Mouse (Mus musculus) left cerebral cortex, adult 2 months (tissue): ENCODE measurements around the gene Ppp4c. TPM values are rescaled to one million over a fixed set of nuclear protein-coding genes. Genes with fewer than 3 reads are reported as not detected.
A peak's percentile ranks its signal among the peaks of the same experiment; 100 is the strongest.
"Not testable (repeated sequence)": the region's sequence is repeated elsewhere in the genome, so short reads cannot be mapped to it uniquely, and the experiment has no call there.

Experiments
- DNase-seq, 2 experiments: peaks; one replicate each; pipeline ENCODE4 v3.0.0; 2021 to 2022; ENCODE audit warnings: low spot score in 2 of 2, mixed read lengths in 1 of 2; ENCODE audit errors: extremely low spot score in 1 of 2
- H3K27ac ChIP-seq: fragments of 200-600 bp; 2 replicates; pipeline ENCODE4 v1.8.1; 2022
- H3K4me3 ChIP-seq: fragments of 200-600 bp; 2 replicates; pipeline ENCODE4 v1.8.1; 2022
- CTCF ChIP-seq: fragments of 200-600 bp; IDR thresholded peaks from 2 replicates; pipeline ENCODE4 v1.8.1; 2022; ENCODE audit warnings: antibody characterized with exemption, mild to moderate bottlenecking, moderate library complexity
- intact Hi-C: fragments of 180-260 bp; cut with DNase I; formaldehyde crosslinking; loops from one replicate; pipeline ENCODE4 v1.15.1; 2025
- total RNA-seq, 2 experiments: library from RNA; stranded (reverse); gene quantifications; 2 replicates each; pipeline ENCODE4 v1.2.3; 2021

Gene Ppp4c
- total RNA-seq, 2 experiments from 2014 or later: 50.4 TPM

DNA sequence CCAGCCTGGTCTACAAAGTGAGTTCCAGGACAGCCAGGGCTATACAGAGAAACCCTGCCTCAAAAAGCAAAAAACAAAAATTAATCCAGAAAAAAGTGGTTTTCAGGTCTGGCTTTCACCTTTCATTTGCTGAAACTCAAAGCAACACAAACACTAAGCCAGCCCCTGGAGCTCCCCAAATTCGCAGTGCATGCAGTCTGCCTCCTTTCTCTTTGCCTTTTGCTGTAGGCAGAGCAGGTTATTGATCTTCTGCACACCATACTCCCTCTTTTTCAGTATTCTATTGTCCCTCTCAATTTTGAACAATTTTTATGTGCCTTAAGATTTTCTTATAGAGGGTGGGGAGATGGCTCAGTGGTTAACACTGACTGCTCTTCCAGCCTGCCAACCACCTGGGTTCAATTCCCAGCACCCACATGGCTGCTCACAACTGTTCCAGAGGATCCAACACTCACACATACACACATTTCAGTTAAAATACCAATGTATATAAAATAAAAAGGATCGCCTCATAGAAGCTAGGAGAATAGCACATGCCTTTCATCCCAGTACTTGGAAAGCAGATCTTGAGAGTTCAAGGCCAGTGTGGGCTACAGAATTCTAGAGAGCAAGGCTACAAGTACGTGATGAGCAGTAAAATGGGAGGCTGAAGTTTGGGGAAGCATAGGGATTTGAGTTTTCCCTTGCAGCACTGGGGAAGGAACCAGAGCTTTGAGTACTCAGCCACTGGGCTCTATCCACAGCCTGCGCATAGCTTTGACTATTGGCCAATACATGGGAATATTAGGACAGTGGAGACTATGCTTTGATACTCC is 1.4 kb upstream of the Ppp4c start:
- no peak overlapping the region for H3K4me3 ChIP-seq
- intact Hi-C loops: loop anchor here (10.0 kb wide), 1 partner anchor 289 kb away; the partner anchor contains the start of gene Atxn2l
- TF ChIP-seq CTCF: no peak
- DNase-seq: no peak
- H3K27ac ChIP-seq: no peak overlapping the region

- H3K27ac ChIP-seq: peak overlapping the region; percentile 34
- no peak for DNase-seq
- intact Hi-C loops: loop anchor here (10.0 kb wide), 1 partner anchor 288 kb away; the partner anchor contains the start of gene Atxn2l
- peak overlapping the region; percentile 97 for H3K4me3 ChIP-seq
- TF ChIP-seq CTCF: no peak
Observed at GRCm38 (mm10) chr7:126792721-126793443, 586 bp upstream of the Ppp4c start.

GRCm38 (mm10) chr7:126789141-126789540 is 3.2 kb downstream of the Ppp4c start:
- no peak overlapping the region for H3K4me3 ChIP-seq
- H3K27ac ChIP-seq: no peak overlapping the region
- intact Hi-C loops: no loop called here
- no peak for DNase-seq
- no peak for TF ChIP-seq CTCF

- intact Hi-C loops: no loop called here
- no peak overlapping the region for H3K4me3 ChIP-seq
Observed at GRCm38 (mm10) chr7:126786142-126786541, 6.2 kb downstream of the Ppp4c start.

GRCm38 (mm10) chr7:126785056-126785455 is 7.2 kb downstream of the Ppp4c start:
- H3K4me3 ChIP-seq: no peak overlapping the region
- TF ChIP-seq CTCF: no peak
- intact Hi-C loops: no loop called here
- no peak overlapping the region for H3K27ac ChIP-seq
- no peak for DNase-seq

More at GRCm38 (mm10) chr7:126786142-126786541, 6.2 kb downstream of the Ppp4c start:
- no peak for TF ChIP-seq CTCF
- DNase-seq: no peak
- H3K27ac ChIP-seq: no peak overlapping the region

GRCm38 (mm10) chr7:126784469-126784868 is 7.8 kb downstream of the Ppp4c start:
- no peak for DNase-seq
- no peak overlapping the region for H3K4me3 ChIP-seq
- H3K27ac ChIP-seq: no peak overlapping the region
- intact Hi-C loops: no loop called here
- no peak for TF ChIP-seq CTCF

DNA sequence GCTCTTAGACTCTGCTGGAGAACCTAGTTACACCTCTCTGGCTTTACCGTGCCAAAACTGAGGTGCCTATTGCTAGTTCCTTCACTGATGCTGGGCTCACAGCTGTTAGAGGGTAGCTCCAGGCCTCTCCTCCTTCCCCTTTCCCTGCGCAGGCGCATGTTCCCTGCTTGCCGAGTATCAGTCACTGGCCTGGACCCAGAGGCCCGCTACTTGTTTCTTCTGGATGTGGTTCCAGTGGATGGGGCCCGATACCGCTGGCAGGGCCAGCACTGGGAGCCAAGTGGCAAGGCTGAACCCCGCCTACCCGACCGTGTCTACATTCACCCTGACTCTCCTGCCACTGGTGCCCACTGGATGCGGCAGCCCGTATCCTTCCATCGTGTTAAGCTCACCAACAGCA is 9.6 kb downstream of the Ppp4c start:
- Histone ChIP-seq H3K27ac (no peak overlapping the region), H3K4me3 (no peak overlapping the region)
- TF ChIP-seq CTCF: no peak
- no peak for DNase-seq
- intact Hi-C loops: no loop called here

GRCm38 (mm10) chr7:126781661-126782370 is 10.5 kb downstream of the Ppp4c start:
- no peak for TF ChIP-seq CTCF
- Histone ChIP-seq H3K4me3 (no peak overlapping the region), H3K27ac (no peak overlapping the region)
- DNase-seq: no peak
- intact Hi-C loops: no loop called here

DNA sequence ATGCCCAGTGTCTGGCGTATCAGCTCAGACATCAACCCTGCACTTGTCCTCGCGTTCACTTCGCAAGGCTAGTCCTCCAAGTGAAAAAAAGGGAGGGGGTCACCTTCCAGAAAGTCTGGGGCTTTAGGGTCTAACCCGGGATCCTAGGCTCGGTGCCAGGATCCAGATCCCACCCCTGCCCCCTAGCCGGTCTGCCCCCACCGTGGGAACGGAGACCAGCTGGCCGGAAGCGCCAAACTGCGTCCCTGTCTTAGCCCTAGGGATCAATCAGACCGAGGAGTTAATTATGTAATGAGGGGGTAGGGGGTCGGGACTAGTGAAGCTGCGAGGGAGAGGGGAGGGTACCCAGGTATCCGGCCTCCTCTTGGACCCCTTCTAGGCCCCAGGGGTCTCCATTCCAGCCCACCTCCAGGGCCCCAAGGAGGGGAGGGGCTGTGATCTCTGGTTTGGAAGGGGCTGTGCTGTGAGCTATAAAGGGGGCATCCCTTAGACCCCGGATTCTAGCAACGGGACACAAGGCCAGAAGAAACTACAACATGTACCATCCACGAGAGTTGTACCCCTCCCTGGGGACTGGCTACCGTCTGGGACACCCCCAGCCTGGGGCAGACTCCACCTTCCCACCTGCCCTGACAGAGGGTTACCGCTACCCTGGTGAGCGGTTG is 11.2 kb downstream of the Ppp4c start, which contains the start of gene Tbx6:
Tbx6 (plus strand) TSS at position 513 of the 665 bp plus-strand sequence.
- intact Hi-C loops: no loop called here
- peak within 1 kb of the TSS; percentile 47 for H3K27ac ChIP-seq
- H3K4me3 ChIP-seq: peak within 1 kb of the TSS; percentile 37
- DNase-seq: no peak
- TF ChIP-seq CTCF: no peak

- peak; percentile 95 for TF ChIP-seq CTCF
- intact Hi-C loops: loop anchor here (5.0 kb wide), 2 partner anchors 78 to 128 kb away; no protein-coding TSS in a partner anchor
- peak; percentile 81 for DNase-seq
- Histone ChIP-seq H3K27ac (peak overlapping the region; percentile 65; the same call in 1 of the 2 replicates), H3K4me3 (peak overlapping the region; percentile 37)
Observed at GRCm38 (mm10) chr7:126779983-126780970, 12.0 kb downstream of the Ppp4c start.

- not testable (repeated sequence) for H3K27ac ChIP-seq, H3K4me3 ChIP-seq, DNase-seq
- intact Hi-C loops: loop anchor here (5.0 kb wide), 2 partner anchors 77 to 127 kb away; no protein-coding TSS in a partner anchor
Observed at GRCm38 (mm10) chr7:126779101-126779500, 13.2 kb downstream of the Ppp4c start.
